Comparison of ENCODE assay signal across 26 mouse cellular contexts in the genomic region with DNA sequence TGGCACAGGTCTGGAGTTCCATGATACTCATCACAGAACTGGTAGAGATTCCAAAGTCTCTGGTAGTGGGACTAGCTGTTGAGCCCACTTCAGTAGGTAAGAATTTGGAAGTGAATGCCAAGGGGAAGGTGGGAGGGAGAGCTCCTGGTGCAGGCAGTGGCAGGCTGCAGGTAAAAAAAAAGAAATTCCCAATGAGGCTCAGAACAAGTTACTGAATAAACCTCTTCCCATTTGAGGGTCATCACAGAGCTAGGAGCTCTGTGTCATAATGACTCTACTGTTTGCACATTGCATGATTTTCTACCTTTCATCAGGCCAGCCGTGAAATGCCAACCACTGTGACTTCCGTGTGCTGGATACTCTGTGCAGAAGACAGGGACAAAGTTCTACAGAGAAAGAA.
"Had no signal": no experiment of that assay in that cellular context is flagged by ENCODE, and none has a peak within 500 bp of the region (broad histone marks: within the 10 kb centered on the region; RNA-seq: fewer than 3 reads in every experiment).

No protein-coding gene starts in this region.

- H3K4me1 ChIP-seq: heart, embryonic 13.5 days; heart, embryonic 15.5 days; hindbrain, embryonic 10.5 days; hindbrain, embryonic 12.5 days; intestine, embryonic 15.5 days; limb, embryonic 10.5 days; limb, embryonic 12.5 days had no signal

- H3K4me2 ChIP-seq: heart, embryonic 11.5 days; heart, embryonic 13.5 days; heart, embryonic 15.5 days; hindbrain, embryonic 12.5 days; hindbrain, embryonic 14.5 days; intestine, embryonic 15.5 days; limb, embryonic 12.5 days had no signal

- DNase-seq: gastrocnemius, adult 2 months; gastrocnemius, postnatal 10 days; gastrocnemius, postnatal 25 days; heart, adult 2 months; heart, postnatal 14 days; heart, postnatal 4 days; kidney, adult 18-20 months; kidney, adult 8-10 months; kidney, postnatal 10 days; kidney, postnatal 25 days; kidney, postnatal 4 days; liver had no signal

- H3K36me3 ChIP-seq: heart, embryonic 13.5 days; heart, embryonic 15.5 days; hindbrain, embryonic 10.5 days; hindbrain, embryonic 12.5 days; intestine, embryonic 15.5 days; limb, embryonic 10.5 days; limb, embryonic 12.5 days had no signal

- H3K4me3 ChIP-seq: gastrocnemius, adult 2 months; heart, adult 2 months; heart, embryonic 13.5 days; heart, embryonic 15.5 days; hindbrain, embryonic 10.5 days; hindbrain, embryonic 12.5 days; intestine, embryonic 15.5 days; layer of hippocampus, adult 2 months; left cerebral cortex, adult 2 months; limb, embryonic 10.5 days; limb, embryonic 12.5 days had no signal

- H3K27me3 ChIP-seq: heart, embryonic 13.5 days; heart, embryonic 15.5 days; hindbrain, embryonic 12.5 days; intestine, embryonic 15.5 days; limb, embryonic 12.5 days had no signal

- H3K9me3 ChIP-seq: heart, embryonic 13.5 days; heart, embryonic 15.5 days; hindbrain, embryonic 10.5 days; hindbrain, embryonic 12.5 days; intestine, embryonic 15.5 days; limb, embryonic 10.5 days; limb, embryonic 12.5 days had no signal

- ATAC-seq: hindbrain, embryonic 16.5 days; inflammation-experienced regulatory T-cells, adult 6 months; intestine, embryonic 15.5 days; intestine, postnatal 0 days had no signal

- H3K9ac ChIP-seq: heart, embryonic 13.5 days; heart, embryonic 15.5 days; hindbrain, embryonic 12.5 days; hindbrain, embryonic 14.5 days; intestine, embryonic 15.5 days; limb, embryonic 12.5 days had no signal

- H3K27ac ChIP-seq: gastrocnemius, adult 2 months; heart, adult 2 months; heart, embryonic 13.5 days; heart, embryonic 15.5 days; hindbrain, embryonic 10.5 days; hindbrain, embryonic 12.5 days; hindbrain, embryonic 14.5 days; intestine, embryonic 15.5 days; layer of hippocampus, adult 2 months; left cerebral cortex, adult 2 months; limb, embryonic 10.5 days; limb, embryonic 12.5 days had no signal
